In genomic region chr11:86516620-86517019, GRCm38 (mm10) we compare ENCODE assay signal across 12 mouse cellular contexts.
"Had no signal": no experiment of that assay in that cellular context is flagged by ENCODE, and none has a peak within 500 bp of the region (broad histone marks: within the 10 kb centered on the region; RNA-seq: fewer than 3 reads in every experiment).

No protein-coding gene starts in this region.

- DNase-seq: kidney, adult 18-20 months; kidney, adult 9 months; kidney, postnatal 25 days; layer of hippocampus, adult 9-11 months; liver, embryonic 13.5 days; lung, adult 2 months; retina, postnatal 1 day; right cerebral cortex, postnatal 25 days; spleen, adult 18-20 months; thymus, adult 2 months; thymus, postnatal 14 days; thymus, postnatal 4 days had no signal
